Mouse (Mus musculus) lung, embryonic 14.5 days (tissue): ENCODE measurements around the gene Asb15. TPM values are rescaled to one million over a fixed set of nuclear protein-coding genes. Genes with fewer than 3 reads are reported as not detected.

ENCODE experiments used
- ATAC-seq: fragments of 200-750 bp; cut with Nextera tagmentation; 2 replicates; pipeline ENCODE4 v1.8.0; 2017; ENCODE audit warnings: mild to moderate bottlenecking, moderate TSS enrichment, moderate library complexity; ENCODE audit not compliant: insufficient read depth
- DNase-seq: peaks from one replicate; pipeline ENCODE4 v3.0.0-alpha.2; 2015
- H3K27ac ChIP-seq: fragments of 300-500 bp; sonication (generic); 2 replicates; pipeline ENCODE4 v1.5.1; 2014; ENCODE audit warnings: low read depth, mild to moderate bottlenecking, moderate library complexity
- H3K27me3 ChIP-seq: fragments of 300-500 bp; sonication (generic); 2 replicates; pipeline ENCODE4 v1.6.1; 2014; ENCODE audit warnings: low read length, control low read depth; ENCODE audit not compliant: insufficient read depth
- H3K36me3 ChIP-seq: fragments of 300-500 bp; sonication (generic); 2 replicates; pipeline ENCODE4 v1.6.1; 2014; ENCODE audit warnings: control low read depth; ENCODE audit not compliant: insufficient read depth
- H3K4me1 ChIP-seq: fragments of 300-500 bp; sonication (generic); 2 replicates; pipeline ENCODE4 v1.6.1; 2014; ENCODE audit warnings: antibody characterized with exemption, control low read depth; ENCODE audit not compliant: insufficient read depth
- H3K4me2 ChIP-seq: fragments of 300-500 bp; sonication (generic); 2 replicates; pipeline ENCODE4 v1.6.1; 2014; ENCODE audit warnings: mild to moderate bottlenecking
- H3K4me3 ChIP-seq: fragments of 300-500 bp; sonication (generic); 2 replicates; pipeline ENCODE4 v1.5.1; 2014; ENCODE audit warnings: low read depth, low read length
- H3K9ac ChIP-seq: fragments of 300-500 bp; sonication (generic); 2 replicates; pipeline ENCODE4 v1.6.1; 2014
- H3K9me3 ChIP-seq: fragments of 300-500 bp; sonication (generic); 2 replicates; pipeline ENCODE4 v1.6.1; 2016; ENCODE audit warnings: low read depth, low read length, control low read depth
- CTCF ChIP-seq: IDR thresholded peaks from 2 replicates; pipeline ENCODE4 v1.5.1; 2016; ENCODE audit warnings: antibody characterized with exemption, low read depth
- WGBS: fragments of 180-500 bp; shearing (Covaris S2); extraction: QIAGEN DNeasy Blood & Tissue Kit; methylation state at CpG from one replicate; pipeline ENCODE4 v1.1.7; 2014; 5-methylcytosine and 5-hydroxymethylcytosine counted together
- polyA plus RNA-seq: library from polyadenylated mRNA; unstranded; fragments of >200 nt; fragmentation: Nextera tagmentation; extraction: Ambion mirVana; gene quantifications from 2 replicates; pipeline ENCODE4 v1.2.1, GENCODE M21; 2014

Gene Asb15
- polyA plus RNA-seq, 1 experiment from 2014 or later = 0.13 TPM

GRCm38 (mm10) chr6:24543119-24543591 lies 15.2 kb downstream of the Asb15 start:
- no peaks in the 10 kb centered on the region for H3K36me3 ChIP-seq
- H3K27ac ChIP-seq = no peak overlapping the region
- H3K4me3 ChIP-seq = no peak overlapping the region
- no peak for TF ChIP-seq CTCF
- H3K4me2 ChIP-seq = no peak overlapping the region
- no peaks in the 10 kb centered on the region for H3K9me3 ChIP-seq
- DNase-seq (no peak), ATAC-seq (no peak)
- WGBS = 57% methylated on average over 6 of the region's 6 CpGs
- no peaks in the 10 kb centered on the region for H3K27me3 ChIP-seq
- H3K9ac ChIP-seq = no peak overlapping the region
- no peaks in the 10 kb centered on the region for H3K4me1 ChIP-seq

GRCm38 (mm10) chr6:24546716-24547420 lies 18.9 kb downstream of the Asb15 start:
- 36% methylated on average over 1 of the region's 1 CpGs for WGBS
- H3K4me3 ChIP-seq = no peak overlapping the region
- H3K27me3 ChIP-seq = no peaks in the 10 kb centered on the region
- H3K36me3 ChIP-seq = no peaks in the 10 kb centered on the region
- ATAC-seq (peak; percentile 68), DNase-seq (peak; percentile 10)
- no peak overlapping the region for H3K4me2 ChIP-seq
- 0 out of 2 replicates have a peak, but pooled peaks cover 6% of the 10 kb centered on the region for H3K4me1 ChIP-seq
- H3K9me3 ChIP-seq = no peaks in the 10 kb centered on the region
- H3K27ac ChIP-seq = no peak overlapping the region
- H3K9ac ChIP-seq = no peak overlapping the region
- TF ChIP-seq CTCF = no peak

GRCm38 (mm10) chr6:24549801-24550200 lies 21.9 kb downstream of the Asb15 start:
- Histone ChIP-seq H3K9me3 (no peaks in the 10 kb centered on the region), H3K36me3 (no peaks in the 10 kb centered on the region), H3K4me2 (no peak overlapping the region), H3K9ac (no peak overlapping the region), H3K27ac (no peak overlapping the region), H3K4me1 (peaks cover 6% of the 10 kb centered on the region; the same call in 1 of the 2 replicates), H3K4me3 (no peak overlapping the region), H3K27me3 (no peaks in the 10 kb centered on the region)
- WGBS = 75% methylated on average over 2 of the region's 2 CpGs
- TF ChIP-seq CTCF = no peak
- DNase-seq (no peak), ATAC-seq (no peak)

- H3K27me3 ChIP-seq = no peaks in the 10 kb centered on the region
- no peak overlapping the region for H3K9ac ChIP-seq
- DNase-seq (peak; percentile 45), ATAC-seq (no peak)
- peaks cover 6% of the 10 kb centered on the region; the same call in 1 of the 2 replicates for H3K4me1 ChIP-seq
- H3K4me3 ChIP-seq = no peak overlapping the region
- no peak overlapping the region for H3K27ac ChIP-seq
- no peaks in the 10 kb centered on the region for H3K9me3 ChIP-seq
- WGBS = 20% methylated on average over 7 of the region's 7 CpGs
- TF ChIP-seq CTCF = no peak
- H3K36me3 ChIP-seq = no peaks in the 10 kb centered on the region
- no peak overlapping the region for H3K4me2 ChIP-seq
Observed at GRCm38 (mm10) chr6:24552046-24552445, 24.1 kb downstream of the Asb15 start.

GRCm38 (mm10) chr6:24554427-24555086 lies 26.6 kb downstream of the Asb15 start:
- peak; percentile 37 for DNase-seq
- peak; percentile 69 for ATAC-seq
- Histone ChIP-seq H3K36me3 (no peaks in the 10 kb centered on the region), H3K27me3 (no peaks in the 10 kb centered on the region), H3K27ac (peak overlapping the region; percentile 65), H3K4me1 (peaks cover 6% of the 10 kb centered on the region; the same call in 1 of the 2 replicates), H3K9me3 (no peaks in the 10 kb centered on the region), H3K9ac (no peak overlapping the region), H3K4me3 (no peak overlapping the region), H3K4me2 (peak overlapping the region; percentile 28)
- 46% methylated on average over 11 of the region's 11 CpGs for WGBS
- no peak for TF ChIP-seq CTCF

GRCm38 (mm10) chr6:24555488-24555887 lies 27.5 kb downstream of the Asb15 start:
- TF ChIP-seq CTCF = no peak
- ATAC-seq = no peak
- Histone ChIP-seq H3K27me3 (no peaks in the 10 kb centered on the region), H3K9me3 (no peaks in the 10 kb centered on the region), H3K4me2 (no peak overlapping the region), H3K4me1 (peaks cover 6% of the 10 kb centered on the region; the same call in 1 of the 2 replicates), H3K4me3 (no peak overlapping the region), H3K27ac (no peak overlapping the region), H3K36me3 (no peaks in the 10 kb centered on the region), H3K9ac (no peak overlapping the region)
- no peak for DNase-seq
- 78% methylated on average over 2 of the region's 2 CpGs for WGBS

GRCm38 (mm10) chr6:24564081-24564480 lies 36.1 kb downstream of the Asb15 start:
- WGBS = 60% methylated on average over 9 of the region's 9 CpGs
- no peak overlapping the region for H3K4me3 ChIP-seq
- H3K27ac ChIP-seq = no peak overlapping the region
- H3K27me3 ChIP-seq = no peaks in the 10 kb centered on the region
- no peak for TF ChIP-seq CTCF
- DNase-seq (no peak), ATAC-seq (no peak)
- no peaks in the 10 kb centered on the region for H3K4me1 ChIP-seq
- no peaks in the 10 kb centered on the region for H3K36me3 ChIP-seq
- H3K9ac ChIP-seq = no peak overlapping the region
- H3K9me3 ChIP-seq = no peaks in the 10 kb centered on the region
- H3K4me2 ChIP-seq = no peak overlapping the region
